Mouse (Mus musculus) lung, postnatal 0 days (tissue): Measurements from ENCODE around the gene Igsf21. TPM values are rescaled to one million over a fixed set of nuclear protein-coding genes. Genes with fewer than 3 reads are reported as not detected.
A peak's percentile ranks its signal among the peaks of the same experiment; 100 is the strongest.

Experiments used
- ATAC-seq: fragments of 200-750 bp; cut with Nextera tagmentation; 2 replicates; pipeline ENCODE4 v1.8.0; 2017; ENCODE audit warnings: moderate library complexity
- DNase-seq: peaks from one replicate; pipeline ENCODE4 v3.0.0-alpha.2; 2016; ENCODE audit warnings: low spot score
- H3K27ac ChIP-seq: fragments of 300-500 bp; sonication (generic); 2 replicates; pipeline ENCODE4 v1.5.1; 2014; ENCODE audit warnings: antibody characterized with exemption, mild to moderate bottlenecking, low read length, mixed read lengths
- H3K27me3 ChIP-seq: fragments of 300-500 bp; sonication (generic); replicated peaks from 2 replicates; pipeline ENCODE4 v1.6.1; 2014; ENCODE audit warnings: low read length, mixed read lengths; ENCODE audit not compliant: insufficient read depth
- H3K36me3 ChIP-seq: fragments of 300-500 bp; sonication (generic); 2 replicates; pipeline ENCODE4 v1.6.1; 2014; ENCODE audit warnings: low read length, mixed read lengths; ENCODE audit not compliant: insufficient read depth
- H3K4me1 ChIP-seq: fragments of 300-500 bp; sonication (generic); 2 replicates; pipeline ENCODE4 v1.6.1; 2014; ENCODE audit warnings: antibody characterized with exemption, low read depth, low read length, mixed read lengths; ENCODE audit not compliant: insufficient read depth
- H3K4me2 ChIP-seq: fragments of 300-500 bp; sonication (generic); replicated peaks from 2 replicates; pipeline ENCODE4 v1.6.1; 2014; ENCODE audit warnings: low read depth, mild to moderate bottlenecking, low read length, moderate library complexity, mixed read lengths
- H3K4me3 ChIP-seq: fragments of 300-500 bp; sonication (generic); 2 replicates; pipeline ENCODE4 v1.5.1; 2014; ENCODE audit warnings: low read depth, low read length
- H3K9ac ChIP-seq: fragments of 300-500 bp; sonication (generic); replicated peaks from 2 replicates; pipeline ENCODE4 v1.6.1; 2014; ENCODE audit warnings: low read depth, mild to moderate bottlenecking
- H3K9me3 ChIP-seq: fragments of 300-500 bp; sonication (generic); 2 replicates; pipeline ENCODE4 v1.6.1; 2016; ENCODE audit warnings: low read length, mixed read lengths
- CTCF ChIP-seq: IDR thresholded peaks from 2 replicates; pipeline ENCODE4 v1.5.1; 2016; ENCODE audit warnings: antibody characterized with exemption, mild to moderate bottlenecking
- EP300 ChIP-seq: IDR thresholded peaks from 2 replicates; pipeline ENCODE4 v1.6.1; 2016; ENCODE audit warnings: antibody characterized with exemption, mild to moderate bottlenecking, control low read depth
- WGBS: fragments of 180-500 bp; shearing (Covaris S2); extraction: QIAGEN DNeasy Blood & Tissue Kit; methylation state at CpG from one replicate; pipeline ENCODE4 v1.1.7; 2014; 5-methylcytosine and 5-hydroxymethylcytosine counted together
- polyA plus RNA-seq: library from polyadenylated mRNA; unstranded; fragments of >200 nt; fragmentation: Nextera tagmentation; extraction: Ambion mirVana; gene quantifications from 2 replicates; pipeline ENCODE4 v1.2.1, GENCODE M21; 2015

The Igsf21 gene
- polyA plus RNA-seq = 0.13 and 0.26 TPM in 2 replicates

DNA sequence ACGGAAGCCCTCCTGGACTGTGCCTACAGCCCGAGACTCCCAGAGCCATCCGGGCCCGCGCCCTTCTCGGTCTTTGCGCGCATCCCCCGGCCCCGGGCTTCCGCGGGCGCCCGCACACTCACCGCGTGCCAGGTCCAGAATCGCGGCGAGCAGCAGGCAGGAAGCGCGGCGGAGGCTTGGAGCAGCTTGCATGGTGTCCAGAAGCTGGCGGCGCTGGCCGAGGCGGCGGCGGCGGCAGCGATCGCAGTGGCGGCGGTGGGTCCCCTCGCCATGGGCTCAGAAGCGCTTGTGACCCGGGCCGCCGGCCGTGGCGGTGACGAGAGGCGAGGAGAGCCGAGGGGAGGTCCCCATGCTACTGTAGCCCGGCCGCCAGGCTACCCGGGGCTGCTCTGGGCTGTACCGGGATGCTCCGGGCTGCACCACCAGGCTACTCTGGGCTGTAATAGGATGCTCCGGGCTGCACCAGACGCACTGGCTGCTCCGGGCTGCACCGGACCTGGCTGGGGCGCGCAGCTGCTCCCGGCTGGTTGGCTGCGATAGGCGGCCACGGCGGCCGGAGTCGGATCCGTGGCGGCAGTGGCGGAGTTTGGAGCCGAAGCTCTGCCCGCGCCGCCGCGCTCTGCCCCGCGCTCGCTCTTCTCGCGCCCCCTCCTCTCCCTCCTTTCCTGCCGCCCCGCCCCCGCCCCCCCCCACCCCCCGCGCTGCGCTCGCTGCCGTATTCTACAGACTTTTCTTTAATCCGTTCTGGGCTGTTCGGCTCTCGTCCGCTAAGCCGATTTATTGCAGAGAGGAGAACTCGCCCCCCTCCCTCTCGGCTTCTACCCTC, at the start of gene Igsf21:
Gene Igsf21, minus strand, starts transcription at position 605 of the 826 bp plus-strand sequence.
- no peak for ATAC-seq
- Histone ChIP-seq H3K9ac (no peak within 1 kb of the TSS), H3K36me3 (no peaks in the 10 kb centered on the region), H3K27me3 (peaks cover 63% of the 10 kb centered on the region), H3K4me2 (no peak within 1 kb of the TSS), H3K4me1 (no peaks in the 10 kb centered on the region), H3K4me3 (no peak within 1 kb of the TSS), H3K27ac (no peak within 1 kb of the TSS), H3K9me3 (no peaks in the 10 kb centered on the region)
- no peak for TF ChIP-seq EP300
- TF ChIP-seq CTCF = no peak
- WGBS = under 1% methylated on average over 62 of the region's 90 CpGs
- DNase-seq = no peak

DNA sequence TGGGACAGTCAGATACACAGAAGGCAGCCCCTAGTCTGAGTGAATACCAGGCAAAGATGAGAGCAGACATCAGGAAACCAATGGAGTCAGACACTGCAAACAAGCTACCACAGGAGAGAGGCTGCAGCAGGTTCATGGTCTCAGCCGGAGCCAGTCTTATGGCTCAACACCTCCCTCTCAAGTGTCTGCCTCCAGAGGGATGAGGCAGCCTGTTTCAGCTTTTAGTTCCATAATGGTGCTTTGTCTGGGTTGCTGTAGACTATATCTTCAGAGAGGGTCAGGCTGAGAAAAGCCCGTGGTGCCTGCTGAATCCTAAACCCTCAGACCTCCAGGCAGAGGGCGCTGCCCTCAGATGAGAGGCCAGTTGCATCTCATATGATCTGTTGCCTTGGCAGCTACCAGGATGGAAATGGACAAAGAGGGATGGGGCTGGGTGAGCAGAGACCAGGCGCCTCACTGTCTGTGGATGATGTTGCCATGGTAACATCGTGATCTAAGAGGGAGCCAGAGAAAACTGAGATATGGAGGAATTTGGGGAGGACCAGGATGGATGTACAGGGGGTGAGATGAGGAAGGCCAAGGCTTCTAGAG, 39.2 kb upstream of the Igsf21 start:
- Histone ChIP-seq H3K9ac (no peak overlapping the region), H3K36me3 (no peaks in the 10 kb centered on the region), H3K4me2 (no peak overlapping the region), H3K9me3 (no peaks in the 10 kb centered on the region), H3K27ac (no peak overlapping the region), H3K4me3 (no peak overlapping the region), H3K4me1 (no peaks in the 10 kb centered on the region), H3K27me3 (no peaks in the 10 kb centered on the region)
- no peak for TF ChIP-seq CTCF
- no peak for TF ChIP-seq EP300
- ATAC-seq = no peak
- no peak for DNase-seq
- 71% methylated on average over 5 of the region's 5 CpGs for WGBS

DNA sequence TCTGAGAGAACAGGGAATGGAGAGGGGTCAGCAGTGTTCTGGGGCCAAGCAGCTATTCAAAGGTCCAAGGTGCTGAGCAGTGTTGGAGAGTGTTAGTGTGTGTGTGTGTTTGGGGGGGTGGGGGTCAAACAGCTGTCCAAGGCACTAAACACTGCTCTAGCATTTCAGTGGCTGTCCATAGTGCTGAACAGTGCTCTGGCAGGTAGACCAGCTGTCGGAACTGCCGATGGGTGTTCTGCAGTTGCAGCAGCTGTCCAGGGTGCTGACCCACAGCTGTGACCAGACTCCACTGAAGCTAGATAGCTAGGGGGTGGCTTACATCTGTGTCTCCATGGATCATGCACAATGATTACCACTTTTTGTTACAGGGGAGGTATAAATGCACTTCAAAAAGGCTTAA, 36.8 kb upstream of the Igsf21 start:
- WGBS = 6% methylated on average over 2 of the region's 2 CpGs
- Histone ChIP-seq H3K27ac (no peak overlapping the region), H3K4me2 (no peak overlapping the region), H3K27me3 (no peaks in the 10 kb centered on the region), H3K4me3 (no peak overlapping the region), H3K9ac (no peak overlapping the region), H3K4me1 (no peaks in the 10 kb centered on the region), H3K9me3 (no peaks in the 10 kb centered on the region), H3K36me3 (no peaks in the 10 kb centered on the region)
- ATAC-seq = no peak
- TF ChIP-seq EP300 = no peak
- TF ChIP-seq CTCF = no peak
- peak; percentile 52 for DNase-seq

DNA sequence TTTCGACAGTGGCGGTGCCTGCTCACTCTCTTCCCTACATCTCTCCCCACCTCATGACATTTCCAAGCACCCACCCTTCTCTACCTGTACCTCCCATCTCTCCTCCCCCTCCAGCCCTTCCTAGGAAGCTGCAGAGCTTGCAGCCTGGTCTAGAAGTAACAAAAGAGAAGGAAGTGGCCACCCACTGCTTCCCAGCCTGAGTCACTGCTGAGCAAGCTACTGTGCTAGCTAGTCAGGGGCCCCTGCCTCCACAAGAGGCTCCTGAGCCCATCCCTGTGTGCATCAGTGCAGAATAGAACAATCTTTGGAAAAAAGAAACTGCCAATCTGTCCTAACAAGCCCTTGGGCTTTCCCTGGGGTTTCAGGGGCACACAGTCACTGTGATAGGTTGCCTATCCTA, 31.7 kb upstream of the Igsf21 start:
- H3K9me3 ChIP-seq = no peaks in the 10 kb centered on the region
- no peaks in the 10 kb centered on the region for H3K27me3 ChIP-seq
- ATAC-seq (no peak), DNase-seq (no peak)
- no peaks in the 10 kb centered on the region for H3K36me3 ChIP-seq
- no peak overlapping the region for H3K4me3 ChIP-seq
- H3K9ac ChIP-seq = no peak overlapping the region
- H3K4me2 ChIP-seq = no peak overlapping the region
- TF ChIP-seq EP300 = no peak
- no peak for TF ChIP-seq CTCF
- no peak overlapping the region for H3K27ac ChIP-seq
- 85% methylated on average over 2 of the region's 2 CpGs for WGBS
- no peaks in the 10 kb centered on the region for H3K4me1 ChIP-seq

DNA sequence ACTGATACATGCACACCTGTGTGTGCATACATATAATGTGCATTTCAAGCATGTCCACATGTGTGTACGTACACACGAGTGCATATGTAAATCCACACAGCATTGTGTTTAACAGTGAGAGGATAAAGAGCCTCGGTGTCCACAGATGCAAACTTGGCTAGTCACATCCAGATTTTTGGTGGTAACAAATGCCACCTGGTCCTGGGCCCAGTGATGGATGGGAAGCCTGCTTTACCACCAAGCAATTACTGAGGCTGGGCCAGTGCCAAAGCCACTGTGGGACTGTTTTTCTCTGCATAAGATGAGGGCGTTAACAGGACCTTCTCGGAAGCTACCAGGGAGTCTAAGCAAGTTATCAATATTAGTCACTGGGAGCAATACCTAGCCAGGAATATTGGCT, 25.3 kb upstream of the Igsf21 start:
- H3K27me3 ChIP-seq = no peaks in the 10 kb centered on the region
- no peaks in the 10 kb centered on the region for H3K36me3 ChIP-seq
- TF ChIP-seq CTCF (no peak), EP300 (no peak)
- no peak overlapping the region for H3K4me3 ChIP-seq
- WGBS = 83% methylated on average over 5 of the region's 5 CpGs
- H3K4me2 ChIP-seq = no peak overlapping the region
- DNase-seq (no peak), ATAC-seq (no peak)
- no peak overlapping the region for H3K27ac ChIP-seq
- no peaks in the 10 kb centered on the region for H3K9me3 ChIP-seq
- no peaks in the 10 kb centered on the region for H3K4me1 ChIP-seq
- H3K9ac ChIP-seq = no peak overlapping the region

DNA sequence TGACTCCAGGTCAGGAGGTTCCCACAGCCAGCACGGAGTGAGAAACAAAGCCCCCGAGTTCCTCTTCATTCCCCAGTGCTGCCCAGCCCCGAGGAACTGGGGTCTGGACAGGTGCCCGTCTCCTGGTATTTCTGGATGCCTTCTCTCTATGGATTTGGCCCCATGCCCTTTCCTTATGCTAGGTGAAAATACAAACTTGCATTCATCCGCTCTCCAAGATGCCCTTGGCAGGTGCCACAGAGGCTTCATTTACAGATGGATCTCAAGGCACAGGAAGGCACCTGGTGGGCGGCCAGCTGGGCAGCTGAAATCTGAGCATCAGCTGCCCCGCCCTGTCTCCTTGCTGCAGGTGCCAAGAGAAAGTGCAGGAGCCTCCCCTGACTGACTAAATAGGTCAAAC, 23.9 kb upstream of the Igsf21 start:
- no peak overlapping the region for H3K4me3 ChIP-seq
- H3K27me3 ChIP-seq = no peaks in the 10 kb centered on the region
- DNase-seq = no peak
- 65% methylated on average over 7 of the region's 7 CpGs for WGBS
- H3K4me1 ChIP-seq = no peaks in the 10 kb centered on the region
- TF ChIP-seq EP300 = no peak
- TF ChIP-seq CTCF = no peak
- H3K9me3 ChIP-seq = no peaks in the 10 kb centered on the region
- no peak for ATAC-seq
- H3K4me2 ChIP-seq = no peak overlapping the region
- no peak overlapping the region for H3K9ac ChIP-seq
- H3K27ac ChIP-seq = no peak overlapping the region
- H3K36me3 ChIP-seq = no peaks in the 10 kb centered on the region
